Mouse (Mus musculus): ENCODE measurements around the gene Akna.

- TF ChIP-seq CTCF (conservative IDR thresholded peaks at IDR 0.05 in 1 of 2, IDR thresholded peaks at IDR 0.05 in 1 of 2; ENCODE audit: low read depth in 2 of 2, low read length in 2 of 2), result no peak
- peak; percentile 23; the same call in 1 of the 2 replicates for TF ChIP-seq CHD1 (IDR thresholded peaks at IDR 0.05; ENCODE audit: low read depth, low read length)
- no peak for TF ChIP-seq POLR2AphosphoS2 (IDR thresholded peaks at IDR 0.05; ENCODE audit: low read depth, low read length)
Measured at GRCm38 (mm10) chr4:63385253-63385652, 17.9 kb downstream of the Akna start.

Data from CH12.LX (cell line).